Mouse (Mus musculus): ENCODE measurements around the gene Cox10.

GRCm38 (mm10) chr11:64001111-64001510 is 78.2 kb downstream of the Cox10 start:
- TF ChIP-seq CTCF (IDR thresholded peaks at IDR 0.05) (no peak), EP300 (IDR thresholded peaks at IDR 0.05) (no peak)
